Mouse (Mus musculus) embryonic fibroblast, embryonic 13.5 days (primary cell): ENCODE data around the gene Des. TPM values are rescaled to one million over a fixed set of nuclear protein-coding genes. Genes with fewer than 3 reads are reported as not detected.

Experiments used
- H3K27ac ChIP-seq: 2 replicates; pipeline ENCODE4 v1.5.1; 2012; ENCODE audit warnings: low read length, control low read depth, inconsistent platforms; ENCODE audit not compliant: insufficient read depth
- H3K4me1 ChIP-seq: 2 replicates; pipeline ENCODE4 v1.6.1; 2011; ENCODE audit warnings: low read length; ENCODE audit not compliant: control insufficient read depth, insufficient read depth
- H3K4me3 ChIP-seq: 2 replicates; pipeline ENCODE4 v1.5.1; 2011; ENCODE audit warnings: mild to moderate bottlenecking, control low read depth, low read length; ENCODE audit not compliant: insufficient read depth
- CTCF ChIP-seq: IDR thresholded peaks from 2 replicates; pipeline ENCODE4 v1.5.1; 2011; ENCODE audit warnings: mild to moderate bottlenecking, control low read depth, low read length, moderate library complexity, borderline replicate concordance; ENCODE audit not compliant: insufficient read depth
- POLR2A ChIP-seq: IDR thresholded peaks from 2 replicates; pipeline ENCODE4 v1.6.1; 2011; ENCODE audit warnings: low read depth, mild to moderate bottlenecking, control low read depth, low read length, moderate library complexity
- polyA plus RNA-seq: library from polyadenylated mRNA; stranded (reverse); fragments of >200 nt; gene quantifications from 2 replicates; pipeline ENCODE4 v1.2.4, GENCODE M21; 2011; ENCODE audit warnings: low read depth; ENCODE audit not compliant: missing spikeins, insufficient read length

Des gene
- 11.3 and 12.3 TPM in 2 replicates for polyA plus RNA-seq

GRCm38 (mm10) chr1:75360112-75361031 lies at the start of gene Des:
Des (plus strand) TSS chr1:75360329.
- TF ChIP-seq CTCF (no peak), POLR2A (no peak)
- H3K27ac ChIP-seq, result no peak within 1 kb of the TSS

DNA sequence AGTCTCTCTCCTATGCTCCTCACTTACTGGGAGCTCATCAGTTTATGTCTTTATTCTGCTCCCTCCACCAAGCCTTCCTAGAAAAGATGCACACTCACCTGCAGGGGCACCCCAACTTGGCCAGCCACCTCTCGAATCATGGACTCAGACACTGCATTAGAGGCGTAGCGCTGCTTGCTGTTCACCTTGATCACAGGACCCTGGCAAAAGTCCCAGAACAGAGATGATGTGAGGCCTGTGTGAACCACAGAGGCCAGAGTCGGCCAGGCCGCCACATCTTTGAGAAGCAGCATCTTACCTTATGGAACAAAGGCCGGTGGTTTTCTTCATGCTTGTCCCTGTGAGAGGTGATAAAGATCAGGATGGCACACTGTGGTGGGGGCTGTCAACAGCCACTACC lies 48.4 kb upstream of the Des start:
- TF ChIP-seq CTCF (no peak), POLR2A (no peak)
- no peak overlapping the region for H3K27ac ChIP-seq
- H3K4me3 ChIP-seq, result no peak overlapping the region
- no peaks in the 10 kb centered on the region for H3K4me1 ChIP-seq

More at GRCm38 (mm10) chr1:75360112-75361031, at the start of gene Des:
- Histone ChIP-seq H3K4me3 (0 out of 2 replicates have a peak within 1 kb of the TSS, but pooled peaks have one; percentile 3), H3K4me1 (0 out of 2 replicates have a peak, but pooled peaks cover 2% of the 10 kb centered on the region)

DNA sequence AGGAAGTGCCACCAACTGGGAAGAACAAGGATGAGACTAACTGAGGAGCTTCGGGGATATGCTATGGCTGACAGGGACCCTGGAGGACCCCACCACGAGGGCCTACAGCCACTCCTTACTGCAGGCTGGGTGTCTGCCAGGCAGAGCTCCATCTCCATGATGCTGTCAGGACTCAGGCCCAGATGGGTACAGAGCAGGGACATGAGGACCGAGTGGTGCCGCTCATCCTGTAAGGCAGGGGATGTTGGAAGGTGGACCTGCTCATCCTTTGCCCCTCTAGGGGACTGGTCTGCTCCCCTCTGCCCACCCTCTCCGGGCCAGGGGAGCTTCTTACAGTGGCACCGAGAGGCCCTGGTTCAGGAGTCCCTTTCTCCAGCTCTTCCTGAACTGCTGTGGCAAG lies 45.1 kb upstream of the Des start:
- TF ChIP-seq CTCF (no peak), POLR2A (no peak)
- Histone ChIP-seq H3K4me3 (no peak overlapping the region), H3K4me1 (no peaks in the 10 kb centered on the region), H3K27ac (no peak overlapping the region)

DNA sequence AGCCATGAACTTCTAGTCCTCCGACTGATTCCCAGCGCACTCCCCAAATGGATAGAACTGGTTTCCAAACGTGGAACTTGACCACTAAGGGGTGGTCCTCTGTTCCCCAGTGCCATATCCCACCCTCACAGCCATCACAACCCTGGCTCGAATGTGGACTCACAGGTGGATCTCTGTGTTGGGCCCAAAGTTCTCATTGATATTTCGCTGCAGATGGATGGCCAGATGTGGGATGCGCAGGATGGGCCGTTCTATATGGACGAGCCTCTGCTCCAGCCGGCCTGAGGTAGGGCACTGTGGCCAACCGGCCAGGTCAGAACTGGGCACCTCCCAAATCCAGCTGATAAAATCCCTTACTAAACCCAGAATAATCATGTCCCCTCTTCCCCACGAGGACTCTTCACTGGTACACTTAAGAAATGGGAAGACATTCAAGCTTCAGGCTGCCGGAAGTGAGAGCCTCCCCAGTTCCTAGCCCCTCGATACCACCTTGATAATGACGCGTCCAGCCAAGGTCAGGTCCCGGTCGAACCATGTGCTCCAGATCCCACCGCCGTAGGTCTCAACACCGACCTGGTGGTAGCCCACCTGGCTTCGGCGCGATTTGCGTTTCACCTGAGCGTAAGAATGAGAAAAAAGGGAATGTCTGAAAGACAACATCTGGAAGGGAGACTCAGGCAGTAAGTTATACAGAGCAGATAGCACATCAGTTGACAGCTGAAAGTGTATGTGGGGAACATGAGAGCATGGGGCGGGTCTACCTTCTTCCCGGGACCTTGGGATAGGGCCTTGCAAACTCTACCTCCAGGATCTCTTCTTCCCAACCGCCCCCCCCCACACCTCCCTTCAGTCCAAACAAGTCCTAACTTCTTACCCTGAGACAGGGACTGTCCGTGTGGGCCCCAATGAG lies 44.4 kb upstream of the Des start:
- Histone ChIP-seq H3K4me1 (no peaks in the 10 kb centered on the region), H3K4me3 (peak overlapping the region; percentile 80), H3K27ac (no peak overlapping the region)
- TF ChIP-seq POLR2A, result no peak
- no peak for TF ChIP-seq CTCF

- TF ChIP-seq POLR2A (peak; percentile 87), CTCF (no peak)
- peak overlapping the region; percentile 89 for H3K27ac ChIP-seq
- peak overlapping the region; percentile 80 for H3K4me3 ChIP-seq
- H3K4me1 ChIP-seq, result no peaks in the 10 kb centered on the region
Observed at GRCm38 (mm10) chr1:75316861-75317240, 43.3 kb upstream of the Des start.

- H3K4me3 ChIP-seq, result peak within 1 kb of the TSS; percentile 80
- H3K4me1 ChIP-seq, result no peaks in the 10 kb centered on the region
- peak; percentile 52; the same call in 1 of the 2 replicates for TF ChIP-seq POLR2A
- TF ChIP-seq CTCF, result peak; percentile 53; the same call in 1 of the 2 replicates
- peak within 1 kb of the TSS; percentile 89 for H3K27ac ChIP-seq
Observed at GRCm38 (mm10) chr1:75317241-75318201, 42.6 kb upstream of the Des start, which contains the start of gene Dnpep. Dnpep (minus strand) TSS chr1:75317990.

DNA sequence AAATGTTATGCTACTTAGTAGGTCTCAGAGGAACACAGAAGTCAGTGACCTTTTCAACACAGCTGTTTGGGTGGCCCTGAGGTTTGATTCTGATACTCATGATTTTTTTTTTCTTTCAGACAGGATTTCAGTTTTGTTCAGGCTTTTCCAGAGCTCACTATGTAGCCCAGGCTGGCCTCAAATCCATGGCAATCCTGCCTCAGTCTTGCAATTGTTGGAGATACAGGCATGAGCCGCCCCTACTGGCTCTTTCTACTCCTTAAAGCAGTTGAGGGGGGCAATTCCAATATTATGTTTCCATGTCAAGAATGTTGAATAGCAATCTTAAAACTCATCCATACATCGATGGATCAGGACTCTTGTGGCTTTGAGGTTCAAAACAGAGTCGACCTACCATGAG lies 41.8 kb upstream of the Des start:
- Histone ChIP-seq H3K4me1 (no peaks in the 10 kb centered on the region), H3K4me3 (no peak overlapping the region), H3K27ac (peak overlapping the region; percentile 27)
- TF ChIP-seq CTCF (no peak), POLR2A (no peak)

DNA sequence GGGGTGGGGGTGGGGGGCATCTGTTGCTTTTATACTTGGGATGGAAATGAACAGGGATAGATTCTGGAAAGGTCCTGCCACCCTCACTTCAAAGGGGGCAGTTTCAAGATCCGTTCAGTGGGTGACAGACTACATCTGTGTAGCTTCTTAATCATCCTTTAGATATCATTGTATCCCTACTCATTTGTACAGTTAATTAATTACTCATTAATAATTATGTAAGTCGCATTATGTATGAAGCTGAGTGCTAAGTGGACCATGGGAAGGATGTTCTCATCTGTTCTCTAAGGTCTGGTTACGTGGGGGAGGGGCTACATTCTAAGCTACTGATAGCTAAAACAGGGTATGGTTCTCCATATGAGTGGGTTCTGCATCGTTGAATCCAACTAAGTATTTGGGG lies 41.4 kb upstream of the Des start:
- H3K4me3 ChIP-seq, result no peak overlapping the region
- H3K4me1 ChIP-seq, result no peaks in the 10 kb centered on the region
- no peak overlapping the region for H3K27ac ChIP-seq
- TF ChIP-seq CTCF (no peak), POLR2A (no peak)
